Mouse (Mus musculus) ovary, postnatal 36 days (tissue): Measurements from ENCODE around the gene Sprr2a1.
"Not testable (repeated sequence)": the region's sequence is repeated elsewhere in the genome, so short reads cannot be mapped to it uniquely, and the experiment has no call there.

Experiments
- DNase-seq: peaks from one replicate; pipeline ENCODE4 v3.0.0; 2022; ENCODE audit warnings: low spot score, mixed read lengths

Gene Sprr2a1

GRCm38 (mm10) chr3:92215569-92215968 is at the start of gene Sprr2a1, which contains the start of gene Sprr2a2:
TSS of gene Sprr2a1 (plus strand) at chr3:92215799.
TSS of gene Sprr2a2 (plus strand) at chr3:92215920.
- not testable (repeated sequence) for DNase-seq

- DNase-seq: no peak
Measured at GRCm38 (mm10) chr3:92169847-92170246, 45.8 kb upstream of the Sprr2a1 start.

GRCm38 (mm10) chr3:92176880-92177279 is 38.7 kb upstream of the Sprr2a1 start:
- no peak for DNase-seq

DNA sequence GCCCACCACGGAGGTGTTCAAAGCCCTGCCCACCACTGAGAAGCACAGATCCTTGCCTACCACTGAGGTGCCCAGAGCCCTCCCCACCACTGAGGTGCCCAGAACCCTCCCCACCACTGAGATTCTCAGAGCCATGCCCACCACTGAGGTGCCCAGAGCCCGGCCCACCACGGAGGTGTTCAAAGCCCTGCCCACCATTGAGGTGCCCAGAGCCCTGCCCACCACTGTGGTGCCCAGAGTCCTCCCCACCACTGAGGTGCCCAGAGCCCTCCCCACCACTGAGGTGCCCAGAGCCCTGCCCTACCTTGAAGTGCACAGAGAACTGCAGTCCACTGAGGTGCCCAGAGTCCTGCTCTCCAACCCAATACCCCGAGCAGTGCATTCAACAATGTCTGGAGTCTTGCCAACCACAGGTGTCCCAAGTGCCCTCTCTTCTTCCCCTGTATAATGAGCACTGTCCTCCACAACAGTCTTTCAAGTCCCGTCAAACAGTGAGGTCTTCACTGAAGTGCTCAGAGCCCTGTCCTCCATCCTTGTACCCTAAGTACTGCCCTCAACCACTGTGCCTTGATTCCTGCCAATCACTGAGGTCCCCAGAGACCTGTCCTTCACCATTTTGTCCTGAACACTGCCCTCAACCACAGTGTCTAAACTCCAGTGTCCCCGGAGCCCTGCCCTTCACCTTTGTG is 19.9 kb upstream of the Sprr2a1 start:
- DNase-seq: no peak

- not testable (repeated sequence) for DNase-seq
Measured at GRCm38 (mm10) chr3:92211133-92211925, 4.3 kb upstream of the Sprr2a1 start.

DNA sequence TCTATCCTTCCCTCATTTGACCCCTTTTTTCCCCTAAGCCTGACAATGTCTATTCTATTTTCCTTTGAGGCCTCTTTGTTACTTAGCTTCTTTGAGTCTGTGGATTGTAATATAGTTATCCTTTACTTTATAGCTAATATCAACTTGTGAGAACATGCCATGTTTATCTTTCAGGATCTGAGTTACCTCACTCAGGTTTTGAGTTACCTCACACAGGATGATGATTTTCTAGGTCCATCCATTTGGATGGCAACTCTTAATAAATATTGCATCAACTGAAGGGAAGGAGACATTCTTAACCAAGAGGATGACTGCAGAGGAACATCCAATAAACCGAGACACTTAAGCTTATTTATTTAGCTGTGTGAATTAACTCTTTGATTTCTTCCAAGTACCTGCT is 3.5 kb upstream of the Sprr2a1 start:
- not testable (repeated sequence) for DNase-seq

DNA sequence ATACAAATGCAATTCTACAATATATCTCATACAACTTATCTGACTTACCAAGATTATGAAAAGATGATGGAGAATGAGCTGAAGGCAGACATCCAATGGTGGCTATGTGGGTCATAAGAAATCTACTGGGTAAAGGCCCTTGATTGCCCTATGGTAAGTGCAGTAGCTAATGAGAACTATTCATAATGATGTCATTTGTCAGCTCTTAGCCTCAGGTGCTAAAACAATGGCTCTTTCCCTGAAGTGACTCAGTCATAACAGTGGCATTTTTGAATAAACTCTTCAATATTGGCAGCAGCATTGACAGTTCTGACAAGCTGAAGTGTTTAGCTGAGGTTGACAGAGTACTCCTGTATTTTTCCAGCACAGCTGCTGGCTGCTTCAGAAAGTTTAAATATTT is 1.9 kb upstream of the Sprr2a1 start:
- not testable (repeated sequence) for DNase-seq

DNA sequence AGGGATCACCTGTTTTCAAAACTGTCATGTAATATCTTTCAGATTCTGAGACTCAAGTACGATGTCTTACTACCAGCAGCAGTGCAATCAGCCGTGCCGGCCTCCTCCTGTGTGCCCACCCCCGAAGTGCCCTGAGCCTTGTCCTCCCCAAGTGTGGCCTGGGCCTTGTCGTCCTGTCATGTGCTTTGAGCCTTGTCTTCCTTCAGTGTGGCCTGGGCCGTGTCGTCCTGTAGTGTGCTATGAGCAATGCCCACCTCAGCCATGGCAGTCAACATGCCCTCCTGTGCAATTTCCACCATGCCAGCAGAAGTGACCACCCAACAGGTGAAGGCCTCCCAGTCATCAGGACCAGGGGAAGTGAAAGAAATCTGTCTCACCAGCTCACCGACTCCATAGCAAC is 3.4 kb downstream of the Sprr2a1 start:
- not testable (repeated sequence) for DNase-seq

GRCm38 (mm10) chr3:92223708-92224107 is 8.1 kb downstream of the Sprr2a1 start:
- DNase-seq: not testable (repeated sequence)

- peak; percentile 1 for DNase-seq
Measured at GRCm38 (mm10) chr3:92227410-92227809, 11.8 kb downstream of the Sprr2a1 start.

GRCm38 (mm10) chr3:92236463-92237189 is 21.0 kb downstream of the Sprr2a1 start:
- not testable (repeated sequence) for DNase-seq

GRCm38 (mm10) chr3:92238736-92239135 is 23.1 kb downstream of the Sprr2a1 start:
- DNase-seq: not testable (repeated sequence)

DNA sequence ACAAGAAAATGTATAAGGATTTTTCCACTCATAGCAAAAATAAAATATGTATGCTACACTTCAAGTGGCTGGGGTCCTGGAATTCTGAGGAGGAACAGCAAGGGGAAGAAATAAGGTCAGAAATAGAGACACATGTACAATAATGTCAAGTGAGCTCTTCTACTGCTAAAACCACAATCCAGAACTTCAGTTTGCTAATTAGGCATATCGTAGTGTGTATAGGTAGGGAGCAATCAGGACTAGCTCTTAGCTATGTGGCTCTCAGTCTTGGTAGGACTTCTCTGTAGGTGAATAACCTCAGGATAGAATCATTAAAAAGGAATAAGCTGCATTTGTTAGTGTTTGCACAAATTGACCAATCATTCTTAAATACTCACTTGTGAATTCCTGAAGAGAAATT is 23.6 kb downstream of the Sprr2a1 start:
- DNase-seq: not testable (repeated sequence)

GRCm38 (mm10) chr3:92244833-92245232 is 29.2 kb downstream of the Sprr2a1 start:
- DNase-seq: not testable (repeated sequence)

- DNase-seq: not testable (repeated sequence)
Measured at GRCm38 (mm10) chr3:92246245-92246644, 30.6 kb downstream of the Sprr2a1 start.

DNA sequence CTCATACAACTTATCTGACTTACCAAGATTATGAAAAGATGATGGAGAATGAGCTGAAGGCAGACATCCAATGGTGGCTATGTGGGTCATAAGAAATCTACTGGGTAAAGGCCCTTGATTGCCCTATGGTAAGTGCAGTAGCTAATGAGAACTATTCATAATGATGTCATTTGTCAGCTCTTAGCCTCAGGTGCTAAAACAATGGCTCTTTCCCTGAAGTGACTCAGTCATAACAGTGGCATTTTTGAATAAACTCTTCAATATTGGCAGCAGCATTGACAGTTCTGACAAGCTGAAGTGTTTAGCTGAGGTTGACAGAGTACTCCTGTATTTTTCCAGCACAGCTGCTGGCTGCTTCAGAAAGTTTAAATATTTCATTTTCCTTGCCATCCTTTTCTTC is 32.9 kb downstream of the Sprr2a1 start:
- not testable (repeated sequence) for DNase-seq

DNA sequence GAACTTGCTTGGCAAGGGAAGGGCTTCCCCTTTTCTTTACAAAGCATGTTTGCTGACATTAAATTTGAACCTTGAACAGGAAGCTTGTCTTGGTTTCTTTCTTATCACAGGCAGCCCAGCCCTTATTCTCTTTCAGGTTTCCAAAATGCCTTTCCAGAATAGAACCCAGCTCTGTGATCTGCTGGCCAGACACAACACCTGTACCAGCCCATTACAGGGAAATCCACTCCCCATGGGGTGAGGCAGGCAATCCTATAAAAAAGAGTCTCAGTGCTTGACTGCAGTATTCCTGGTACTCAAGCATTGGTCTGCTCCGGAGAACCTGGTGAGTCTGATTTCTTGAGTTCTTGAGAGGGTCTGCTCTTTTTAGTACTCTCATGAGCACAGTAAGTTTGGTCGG is 34.9 kb downstream of the Sprr2a1 start:
- DNase-seq: not testable (repeated sequence)

GRCm38 (mm10) chr3:92253860-92254259 is 38.3 kb downstream of the Sprr2a1 start:
- not testable (repeated sequence) for DNase-seq

DNA sequence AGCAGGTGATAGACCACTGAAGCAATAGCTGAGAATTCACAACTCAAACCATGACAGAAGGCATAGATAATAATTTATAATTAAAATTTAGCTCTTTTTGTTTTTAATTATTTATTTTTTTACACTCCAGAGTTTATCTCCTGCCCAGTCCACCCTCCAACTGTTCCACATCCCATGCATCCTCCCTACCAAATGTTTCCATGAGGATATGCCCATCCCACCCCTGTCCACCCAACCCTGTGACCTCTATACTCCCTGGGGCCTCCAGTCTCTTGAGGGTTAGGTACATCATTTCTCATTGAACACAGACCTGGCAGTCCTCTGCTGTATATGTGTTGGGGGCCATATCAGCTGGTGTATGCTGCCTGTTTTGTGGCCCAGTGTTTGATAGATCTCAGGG is 42.9 kb downstream of the Sprr2a1 start:
- not testable (repeated sequence) for DNase-seq

- DNase-seq: not testable (repeated sequence)
Measured at GRCm38 (mm10) chr3:92263462-92263861, 47.9 kb downstream of the Sprr2a1 start.
